Comparison of ENCODE assay signal across 35 mouse cellular contexts in genomic region chr19:15736200-15736599, GRCm38 (mm10).
"Had no signal": no experiment of that assay in that cellular context is flagged by ENCODE, and none has a peak within 500 bp of the region (broad histone marks: within the 10 kb centered on the region; RNA-seq: fewer than 3 reads in every experiment).

No protein-coding gene starts in this region.

- H3K4me3 ChIP-seq: heart, embryonic 10.5 days; heart, embryonic 12.5 days; heart, embryonic 13.5 days; heart, embryonic 15.5 days; hindbrain, embryonic 10.5 days; hindbrain, embryonic 12.5 days; hindbrain, embryonic 13.5 days; hindbrain, embryonic 15.5 days; intestine, embryonic 15.5 days; kidney, embryonic 15.5 days; layer of hippocampus, adult 2 months had no signal

- H3K36me3 ChIP-seq: heart, embryonic 10.5 days; heart, embryonic 12.5 days; heart, embryonic 13.5 days; heart, embryonic 15.5 days; hindbrain, embryonic 10.5 days; hindbrain, embryonic 12.5 days; hindbrain, embryonic 13.5 days; hindbrain, embryonic 15.5 days; intestine, embryonic 15.5 days; kidney, embryonic 15.5 days had no signal

- DNase-seq: heart, postnatal 10 days; heart, postnatal 14 days; heart, postnatal 36 days; heart, postnatal 4 days; kidney, adult 11 months; kidney, adult 18-20 months; kidney, adult 2 months; kidney, adult 8-10 months; kidney, adult 9 months; kidney, postnatal 10 days; kidney, postnatal 14 days; kidney, postnatal 25 days; kidney, postnatal 36 days; kidney, postnatal 4 days; layer of hippocampus, adult 9-11 months; layer of hippocampus, postnatal 36 days had no signal

- H3K4me1 ChIP-seq: heart, embryonic 10.5 days; heart, embryonic 12.5 days; heart, embryonic 13.5 days; heart, embryonic 15.5 days; hindbrain, embryonic 10.5 days; hindbrain, embryonic 12.5 days; hindbrain, embryonic 13.5 days; hindbrain, embryonic 15.5 days; intestine, embryonic 15.5 days; kidney, embryonic 15.5 days had no signal

- H3K4me2 ChIP-seq: heart, embryonic 11.5 days; heart, embryonic 12.5 days; heart, embryonic 13.5 days; heart, embryonic 15.5 days; hindbrain, embryonic 12.5 days; hindbrain, embryonic 13.5 days; hindbrain, embryonic 14.5 days; hindbrain, embryonic 15.5 days; intestine, embryonic 15.5 days; kidney, embryonic 15.5 days had no signal

- ATAC-seq: hindbrain, embryonic 16.5 days; hindbrain, postnatal 0 days; inflammation-experienced regulatory T-cells, adult 6 months; intestine, embryonic 15.5 days; intestine, embryonic 16.5 days; intestine, postnatal 0 days had no signal

- H3K9ac ChIP-seq: heart, embryonic 12.5 days; heart, embryonic 13.5 days; heart, embryonic 15.5 days; hindbrain, embryonic 12.5 days; hindbrain, embryonic 13.5 days; hindbrain, embryonic 14.5 days; hindbrain, embryonic 15.5 days; intestine, embryonic 15.5 days; kidney, embryonic 15.5 days had no signal

- H3K27ac ChIP-seq: heart, embryonic 10.5 days; heart, embryonic 13.5 days; heart, embryonic 15.5 days; hindbrain, embryonic 10.5 days; hindbrain, embryonic 12.5 days; hindbrain, embryonic 13.5 days; hindbrain, embryonic 14.5 days; hindbrain, embryonic 15.5 days; hindbrain, postnatal 0 days; intestine, embryonic 15.5 days; kidney, embryonic 15.5 days; kidney, postnatal 0 days; layer of hippocampus, adult 2 months had no signal

- H3K27me3 ChIP-seq: heart, embryonic 12.5 days; heart, embryonic 13.5 days; heart, embryonic 15.5 days; intestine, embryonic 15.5 days; kidney, embryonic 15.5 days had no signal

- H3K9me3 ChIP-seq: heart, embryonic 10.5 days; heart, embryonic 12.5 days; heart, embryonic 13.5 days; heart, embryonic 15.5 days; hindbrain, embryonic 10.5 days; hindbrain, embryonic 12.5 days; hindbrain, embryonic 13.5 days; hindbrain, embryonic 15.5 days; intestine, embryonic 15.5 days; kidney, embryonic 15.5 days had no signal
